In the genomic region with DNA sequence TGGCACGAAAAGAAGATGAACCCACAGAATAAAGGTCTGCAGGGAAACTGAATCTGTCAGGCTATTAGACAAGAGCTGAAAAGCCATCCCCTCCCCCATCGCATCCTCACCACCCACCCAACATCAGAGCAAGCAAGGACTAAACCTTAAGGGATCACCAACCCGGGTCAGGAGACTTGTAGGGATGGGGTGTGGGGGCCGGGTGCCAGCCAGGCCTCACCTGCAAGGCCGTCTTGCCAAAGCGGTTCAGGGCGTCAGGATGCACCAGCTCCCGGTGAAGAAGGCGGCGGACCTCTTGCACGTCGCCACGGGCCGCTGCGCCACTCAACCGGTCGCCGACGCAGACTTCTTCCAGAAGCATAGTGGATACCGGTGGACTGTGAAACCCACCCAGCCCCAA, we compare ENCODE assay signal across 8 mouse cellular contexts. TPM values are rescaled to one million over a fixed set of nuclear protein-coding genes. Genes with fewer than 3 reads are reported as not detected.
A peak's percentile ranks its signal among the peaks of the same experiment; 100 is the strongest.
DNase-seq lines count a peak whose midpoint lies in the region; ATAC-seq and TF ChIP-seq lines count a peak whose summit lies in the region.

No protein-coding gene starts in this region.

- peaks cover 37% of the 10 kb centered on the region for H3K4me1 ChIP-seq in kidney, embryonic 15.5 days
- H3K4me1 ChIP-seq in ES-Bruce4 (ENCODE audit: control insufficient read depth, insufficient read depth, low read length), result no peaks in the 10 kb centered on the region
- peaks cover 14% of the 10 kb centered on the region for H3K4me1 ChIP-seq in cerebellum, adult 2 months (ENCODE audit: control insufficient read depth, insufficient read depth, low read length)
- peaks cover 38% of the 10 kb centered on the region for H3K4me1 ChIP-seq in hindbrain, embryonic 15.5 days (replicated peaks)
- peaks cover 37% of the 10 kb centered on the region for H3K4me1 ChIP-seq in midbrain, embryonic 15.5 days

- H3K36me3 ChIP-seq in kidney, embryonic 15.5 days, result peaks cover 3% of the 10 kb centered on the region
- H3K36me3 ChIP-seq in ES-Bruce4 (ENCODE audit: control insufficient read depth, insufficient read depth, low read length, poor library complexity, severe bottlenecking), result peaks cover 5% of the 10 kb centered on the region; the same call in 1 of the 2 replicates
- H3K36me3 ChIP-seq in hindbrain, embryonic 15.5 days, result 0 out of 2 replicates have a peak, but pooled peaks cover 2% of the 10 kb centered on the region
- H3K36me3 ChIP-seq in midbrain, embryonic 15.5 days (replicated peaks), result no peaks in the 10 kb centered on the region

- no peak for ATAC-seq in kidney, embryonic 15.5 days (replicated peaks; ENCODE audit: low FRiP score)
- ATAC-seq in hindbrain, embryonic 15.5 days (ENCODE audit: low FRiP score, low read depth), result no peak
- ATAC-seq in midbrain, embryonic 15.5 days (replicated peaks), result no peak; the same call in 1 of the 2 replicates
- ATAC-seq in inflammation-experienced regulatory T-cells, adult 6 months, result no peak

- H3K27ac ChIP-seq in kidney, embryonic 15.5 days, result peak overlapping the region; percentile 96
- no peak overlapping the region for H3K27ac ChIP-seq in ES-Bruce4 (ENCODE audit: insufficient read depth, low read length)
- peak overlapping the region; percentile 82 for H3K27ac ChIP-seq in cerebellum, adult 2 months (ENCODE audit: insufficient read depth, low read length)
- peak overlapping the region; percentile 83 for H3K27ac ChIP-seq in hindbrain, embryonic 15.5 days (replicated peaks)
- peak overlapping the region; percentile 81 for H3K27ac ChIP-seq in midbrain, embryonic 15.5 days

- WGBS in kidney, embryonic 15.5 days, result 1% methylated on average over 20 of the region's 20 CpGs
- WGBS in cerebellum, adult 2 months, result under 1% methylated on average over 20 of the region's 20 CpGs
- WGBS in hindbrain, embryonic 15.5 days, result 0% methylated on average over 20 of the region's 20 CpGs
- 0% methylated on average over 20 of the region's 20 CpGs for WGBS in midbrain, embryonic 15.5 days

- H3K9ac ChIP-seq in kidney, embryonic 15.5 days, result peak overlapping the region; percentile 68
- H3K9ac ChIP-seq in ES-Bruce4 (ENCODE audit: low read depth, poor library complexity, severe bottlenecking), result peak overlapping the region; percentile 65
- H3K9ac ChIP-seq in hindbrain, embryonic 15.5 days, result peak overlapping the region; percentile 85
- H3K9ac ChIP-seq in midbrain, embryonic 15.5 days, result peak overlapping the region; percentile 73

- no peak for DNase-seq in kidney, postnatal 10 days
- DNase-seq in cerebellum, adult 2 months, result peak in 1 of 2 experiments; percentile 69
- DNase-seq in kidney, adult 11 months, result no peak

- H3K4me3 ChIP-seq in kidney, embryonic 15.5 days (replicated peaks), result peak overlapping the region; percentile 60
- H3K4me3 ChIP-seq in ES-Bruce4 (ENCODE audit: low read depth, low read length), result peak overlapping the region; percentile 90
- peak overlapping the region; percentile 85 for H3K4me3 ChIP-seq in cerebellum, adult 2 months (replicated peaks; ENCODE audit: insufficient read depth, low read depth, low read length)
- H3K4me3 ChIP-seq in hindbrain, embryonic 15.5 days, result peak overlapping the region; percentile 53
- H3K4me3 ChIP-seq in midbrain, embryonic 15.5 days, result peak overlapping the region; percentile 73

- TF ChIP-seq POLR2A in ES-Bruce4 (IDR thresholded peaks at IDR 0.05; ENCODE audit: insufficient read depth, low read length), result no peak
- TF ChIP-seq POLR2A in cerebellum, adult 2 months (IDR thresholded peaks at IDR 0.05; ENCODE audit: borderline replicate concordance, insufficient read depth, low read length), result no peak

- no peaks in the 10 kb centered on the region for H3K27me3 ChIP-seq in kidney, embryonic 15.5 days
- H3K27me3 ChIP-seq in ES-Bruce4 (ENCODE audit: control insufficient read depth, insufficient read depth, low read length, poor library complexity, severe bottlenecking), result no peaks in the 10 kb centered on the region
- H3K27me3 ChIP-seq in cerebellum, adult 2 months (ENCODE audit: control insufficient read depth, insufficient read depth, low read length), result no peaks in the 10 kb centered on the region
- no peaks in the 10 kb centered on the region for H3K27me3 ChIP-seq in hindbrain, embryonic 15.5 days
- no peaks in the 10 kb centered on the region for H3K27me3 ChIP-seq in midbrain, embryonic 15.5 days (replicated peaks)

- no peak for TF ChIP-seq EP300 in ES-Bruce4 (IDR thresholded peaks at IDR 0.05; ENCODE audit: insufficient read depth, low read depth, low read length)

- no peaks in the 10 kb centered on the region for H3K9me3 ChIP-seq in kidney, embryonic 15.5 days (replicated peaks)
- H3K9me3 ChIP-seq in ES-Bruce4 (replicated peaks; ENCODE audit: control insufficient read depth, insufficient read depth, low read length, poor library complexity, severe bottlenecking), result no peaks in the 10 kb centered on the region
- no peaks in the 10 kb centered on the region for H3K9me3 ChIP-seq in hindbrain, embryonic 15.5 days
- no peaks in the 10 kb centered on the region for H3K9me3 ChIP-seq in midbrain, embryonic 15.5 days

- H3K4me2 ChIP-seq in kidney, embryonic 15.5 days, result peak overlapping the region; percentile 75
- peak overlapping the region; percentile 79 for H3K4me2 ChIP-seq in hindbrain, embryonic 15.5 days
- peak overlapping the region; percentile 83 for H3K4me2 ChIP-seq in midbrain, embryonic 15.5 days

- TF ChIP-seq CTCF in ES-Bruce4 (IDR thresholded peaks at IDR 0.05; ENCODE audit: low read depth, low read length), result no peak
- no peak for TF ChIP-seq CTCF in cerebellum, adult 2 months (IDR thresholded peaks at IDR 0.05; ENCODE audit: borderline replicate concordance, insufficient read depth, low read depth, low read length)

RNA-seq across cellular contexts. Expression of a gene that starts 0.6 kb away (rescaled TPM):
- polyA plus RNA-seq in kidney, embryonic 15.5 days (2015; fragmentation: Nextera tagmentation; extraction: Ambion mirVana), result 51.2 and 51.5 TPM in 2 replicates
- 11.6 and 12.4 TPM in 2 replicates for polyA plus RNA-seq in ES-Bruce4 (2011; ENCODE audit: insufficient read depth, insufficient read length, low read depth, missing spikeins)
- 76.6 and 88.6 TPM in 2 replicates for polyA plus RNA-seq in cerebellum, adult 2 months (2012; rRNA removed)
- polyA plus RNA-seq in hindbrain, embryonic 15.5 days (2015; fragmentation: Nextera tagmentation; extraction: Ambion mirVana), result 108 and 111 TPM in 2 replicates
- polyA plus RNA-seq in midbrain, embryonic 15.5 days (2015; fragmentation: Nextera tagmentation; extraction: Ambion mirVana), result 87.3 and 92.1 TPM in 2 replicates
- polyA plus RNA-seq in inflammation-experienced regulatory T-cells, adult 6 months (2017; shearing (Covaris generic)), result 100 to 1,000 TPM; 116 to 131 (median 128) TPM

RNA-seq across cellular contexts. Expression of a gene that starts 2.8 kb away (rescaled TPM):
- 13.8 and 19.8 TPM in 2 replicates for polyA plus RNA-seq in kidney, embryonic 15.5 days (2015; fragmentation: Nextera tagmentation; extraction: Ambion mirVana)
- 35.9 and 41.7 TPM in 2 replicates for polyA plus RNA-seq in ES-Bruce4 (2011; ENCODE audit: insufficient read depth, insufficient read length, low read depth, missing spikeins)
- 46.8 and 48.2 TPM in 2 replicates for polyA plus RNA-seq in cerebellum, adult 2 months (2012; rRNA removed)
- polyA plus RNA-seq in hindbrain, embryonic 15.5 days (2015; fragmentation: Nextera tagmentation; extraction: Ambion mirVana), result 14.9 and 15.7 TPM in 2 replicates
- 17.1 and 20.8 TPM in 2 replicates for polyA plus RNA-seq in midbrain, embryonic 15.5 days (2015; fragmentation: Nextera tagmentation; extraction: Ambion mirVana)
- polyA plus RNA-seq in inflammation-experienced regulatory T-cells, adult 6 months (2017; shearing (Covaris generic)), result 10 to 100 TPM; 16.5 to 36.2 (median 26.9) TPM

RNA-seq across cellular contexts. Expression of a gene that starts 21.5 kb away (rescaled TPM):
- polyA plus RNA-seq in kidney, embryonic 15.5 days (2015; fragmentation: Nextera tagmentation; extraction: Ambion mirVana), result 35.9 and 37.1 TPM in 2 replicates
- 83.3 and 87.8 TPM in 2 replicates for polyA plus RNA-seq in ES-Bruce4 (2011; ENCODE audit: insufficient read depth, insufficient read length, low read depth, missing spikeins)
- polyA plus RNA-seq in cerebellum, adult 2 months (2012; rRNA removed), result 1.6 and 1.8 TPM in 2 replicates
- 2.7 and 3.1 TPM in 2 replicates for polyA plus RNA-seq in hindbrain, embryonic 15.5 days (2015; fragmentation: Nextera tagmentation; extraction: Ambion mirVana)
- polyA plus RNA-seq in midbrain, embryonic 15.5 days (2015; fragmentation: Nextera tagmentation; extraction: Ambion mirVana), result 1.1 and 1.2 TPM in 2 replicates
- polyA plus RNA-seq in inflammation-experienced regulatory T-cells, adult 6 months (2017; shearing (Covaris generic)), result 1 to 10 TPM in 1 of 3 experiments, under 1 TPM in 2; 0.36 to 1.0 (median 0.42) TPM

RNA-seq across cellular contexts. Expression of a gene that starts 25.5 kb away (rescaled TPM):
- 42.7 and 49.5 TPM in 2 replicates for polyA plus RNA-seq in kidney, embryonic 15.5 days (2015; fragmentation: Nextera tagmentation; extraction: Ambion mirVana)
- 18.8 and 22.3 TPM in 2 replicates for polyA plus RNA-seq in ES-Bruce4 (2011; ENCODE audit: insufficient read depth, insufficient read length, low read depth, missing spikeins)
- polyA plus RNA-seq in cerebellum, adult 2 months (2012; rRNA removed), result 70.9 and 72.4 TPM in 2 replicates
- polyA plus RNA-seq in hindbrain, embryonic 15.5 days (2015; fragmentation: Nextera tagmentation; extraction: Ambion mirVana), result 47.6 and 53.7 TPM in 2 replicates
- 54.7 and 55.7 TPM in 2 replicates for polyA plus RNA-seq in midbrain, embryonic 15.5 days (2015; fragmentation: Nextera tagmentation; extraction: Ambion mirVana)
- 10 to 100 TPM; 23.5 to 32.5 (median 24.2) TPM for polyA plus RNA-seq in inflammation-experienced regulatory T-cells, adult 6 months (2017; shearing (Covaris generic))

RNA-seq across cellular contexts. Expression of a gene that starts 29.9 kb away (rescaled TPM):
- 85.4 and 97.1 TPM in 2 replicates for polyA plus RNA-seq in kidney, embryonic 15.5 days (2015; fragmentation: Nextera tagmentation; extraction: Ambion mirVana)
- polyA plus RNA-seq in ES-Bruce4 (2011; ENCODE audit: insufficient read depth, insufficient read length, low read depth, missing spikeins), result 64.9 and 66.4 TPM in 2 replicates
- polyA plus RNA-seq in cerebellum, adult 2 months (2012; rRNA removed), result 67.7 and 70.3 TPM in 2 replicates
- polyA plus RNA-seq in hindbrain, embryonic 15.5 days (2015; fragmentation: Nextera tagmentation; extraction: Ambion mirVana), result 64.5 and 73.4 TPM in 2 replicates
- polyA plus RNA-seq in midbrain, embryonic 15.5 days (2015; fragmentation: Nextera tagmentation; extraction: Ambion mirVana), result 63.3 and 70.0 TPM in 2 replicates
- polyA plus RNA-seq in inflammation-experienced regulatory T-cells, adult 6 months (2017; shearing (Covaris generic)), result 100 to 1,000 TPM; 125 to 263 (median 241) TPM
